Mouse (Mus musculus) kidney, adult 2 months (tissue): ENCODE measurements at regions not wholly inside any gene's neighbourhood (a gene's known extent, or its start where the extent isn't known, plus 50 kb on each side); places are given as distances from the start of the nearest gene placed in this dataset.
"Not testable (repeated sequence)": the region's sequence is repeated elsewhere in the genome, so short reads cannot be mapped to it uniquely, and the experiment has no call there.

Source experiments
- DNase-seq: peaks from one replicate; pipeline ENCODE4 v3.0.0; 2021
- H3K27ac ChIP-seq: fragments of 200-500 bp; 2 replicates; pipeline ENCODE4 v1.5.1; 2012; ENCODE audit warnings: low read depth, low read length, control low read depth, inconsistent platforms; ENCODE audit not compliant: insufficient read depth
- H3K27me3 ChIP-seq: fragments of 200-500 bp; replicated peaks from 2 replicates; pipeline ENCODE4 v1.6.1; 2012; ENCODE audit warnings: mild to moderate bottlenecking, moderate library complexity, low read length, inconsistent platforms; ENCODE audit not compliant: control insufficient read depth, insufficient read depth
- H3K36me3 ChIP-seq: fragments of 200-500 bp; 2 replicates; pipeline ENCODE4 v1.6.1; 2012; ENCODE audit warnings: mild to moderate bottlenecking, moderate library complexity, low read length, inconsistent platforms; ENCODE audit not compliant: control insufficient read depth, insufficient read depth
- H3K4me1 ChIP-seq: fragments of 200-500 bp; 2 replicates; pipeline ENCODE4 v1.6.1; 2011; ENCODE audit warnings: low read length; ENCODE audit not compliant: control insufficient read depth, insufficient read depth
- H3K4me3 ChIP-seq: fragments of 200-500 bp; 2 replicates; pipeline ENCODE4 v1.5.1; 2011; ENCODE audit warnings: mild to moderate bottlenecking, low read depth, low read length, control low read depth; ENCODE audit not compliant: insufficient read depth
- CTCF ChIP-seq: fragments of 200-500 bp; conservative IDR thresholded peaks from 2 replicates; pipeline ENCODE4 v1.5.1; 2011; ENCODE audit warnings: low read depth, mild to moderate bottlenecking, control low read depth, low read length, moderate library complexity, mixed read lengths; ENCODE audit not compliant: insufficient read depth, insufficient read length
- POLR2A ChIP-seq: fragments of 200-500 bp; IDR thresholded peaks from one replicate; pipeline ENCODE4 v1.6.1; 2011; ENCODE audit warnings: low read depth, low read length, control low read depth
- WGBS: fragments of 180-500 bp; shearing (Covaris S2); methylation state at CpG from one replicate; pipeline ENCODE4 v1.1.7; 2018; 5-methylcytosine and 5-hydroxymethylcytosine counted together

- 92% methylated on average over 3 of the region's 3 CpGs for WGBS
- Histone ChIP-seq H3K4me1 (no peaks in the 10 kb centered on the region), H3K4me3 (no peak overlapping the region), H3K36me3 (no peaks in the 10 kb centered on the region), H3K27me3 (no peaks in the 10 kb centered on the region), H3K27ac (no peak overlapping the region)
- TF ChIP-seq POLR2A (no peak), CTCF (0 out of 2 replicates have a peak, but pooled peaks have one; percentile 13)
- no peak for DNase-seq
Observed at GRCm38 (mm10) chr4:153160115-153160514, 322.5 kb downstream of the Ajap1 start.

GRCm38 (mm10) chr4:153157572-153157971, 325.0 kb downstream of the Ajap1 start:
- Histone ChIP-seq H3K36me3 (no peaks in the 10 kb centered on the region), H3K4me1 (no peaks in the 10 kb centered on the region), H3K27ac (no peak overlapping the region), H3K27me3 (no peaks in the 10 kb centered on the region), H3K4me3 (no peak overlapping the region)
- no peak for DNase-seq
- 95% methylated on average over 3 of the region's 3 CpGs for WGBS
- TF ChIP-seq POLR2A: no peak
- TF ChIP-seq CTCF: no peak

GRCm38 (mm10) chr4:153152923-153153322, 329.7 kb downstream of the Ajap1 start:
- not testable (repeated sequence) for H3K27ac ChIP-seq, DNase-seq, H3K27me3 ChIP-seq, H3K36me3 ChIP-seq, H3K4me3 ChIP-seq, H3K4me1 ChIP-seq

- no peak for DNase-seq
- no peak overlapping the region for H3K27ac ChIP-seq
- H3K4me3 ChIP-seq: no peak overlapping the region
- WGBS: 67% methylated on average over 13 of the region's 13 CpGs
- H3K27me3 ChIP-seq: no peaks in the 10 kb centered on the region
- no peaks in the 10 kb centered on the region for H3K36me3 ChIP-seq
- TF ChIP-seq POLR2A (no peak), CTCF (no peak)
- no peaks in the 10 kb centered on the region for H3K4me1 ChIP-seq
Observed at GRCm38 (mm10) chr4:153133147-153133546, 349.5 kb downstream of the Ajap1 start.

- no peak for TF ChIP-seq CTCF
- TF ChIP-seq POLR2A: no peak
- Histone ChIP-seq H3K4me1 (no peaks in the 10 kb centered on the region), H3K36me3 (no peaks in the 10 kb centered on the region), H3K27me3 (no peaks in the 10 kb centered on the region), H3K4me3 (no peak overlapping the region), H3K27ac (no peak overlapping the region)
- DNase-seq: no peak
- 88% methylated on average over 2 of the region's 2 CpGs for WGBS
Observed at GRCm38 (mm10) chr4:153129345-153129744, 353.3 kb downstream of the Ajap1 start.

- TF ChIP-seq POLR2A: no peak
- TF ChIP-seq CTCF: no peak
- Histone ChIP-seq H3K4me3 (no peak overlapping the region), H3K27ac (no peak overlapping the region), H3K36me3 (no peaks in the 10 kb centered on the region), H3K27me3 (no peaks in the 10 kb centered on the region), H3K4me1 (no peaks in the 10 kb centered on the region)
- 46% methylated on average over 12 of the region's 12 CpGs for WGBS
- no peak for DNase-seq
Observed at GRCm38 (mm10) chr4:153128162-153128561, 354.4 kb downstream of the Ajap1 start.

GRCm38 (mm10) chr4:153120480-153120879, 362.1 kb downstream of the Ajap1 start:
- Histone ChIP-seq H3K4me1 (peaks cover 2% of the 10 kb centered on the region; the same call in 1 of the 2 replicates), H3K27ac (no peak overlapping the region), H3K27me3 (no peaks in the 10 kb centered on the region), H3K4me3 (no peak overlapping the region), H3K36me3 (no peaks in the 10 kb centered on the region)
- 14% methylated on average over 6 of the region's 6 CpGs for WGBS
- TF ChIP-seq POLR2A: no peak
- no peak for DNase-seq

- H3K36me3 ChIP-seq: no peaks in the 10 kb centered on the region
- peaks cover 2% of the 10 kb centered on the region; the same call in 1 of the 2 replicates for H3K4me1 ChIP-seq
- H3K27me3 ChIP-seq: no peaks in the 10 kb centered on the region
- peak; percentile 56 for DNase-seq
- H3K27ac ChIP-seq: peak overlapping the region; percentile 37; the same call in 1 of the 2 replicates
- TF ChIP-seq CTCF (no peak), POLR2A (no peak)
- 39% methylated on average over 4 of the region's 4 CpGs for WGBS
- peak overlapping the region; percentile 39 for H3K4me3 ChIP-seq
Observed at GRCm38 (mm10) chr4:153119647-153120102, 362.9 kb downstream of the Ajap1 start.
